ENCODE assay signal across 10 mouse cellular contexts in the genomic region with DNA sequence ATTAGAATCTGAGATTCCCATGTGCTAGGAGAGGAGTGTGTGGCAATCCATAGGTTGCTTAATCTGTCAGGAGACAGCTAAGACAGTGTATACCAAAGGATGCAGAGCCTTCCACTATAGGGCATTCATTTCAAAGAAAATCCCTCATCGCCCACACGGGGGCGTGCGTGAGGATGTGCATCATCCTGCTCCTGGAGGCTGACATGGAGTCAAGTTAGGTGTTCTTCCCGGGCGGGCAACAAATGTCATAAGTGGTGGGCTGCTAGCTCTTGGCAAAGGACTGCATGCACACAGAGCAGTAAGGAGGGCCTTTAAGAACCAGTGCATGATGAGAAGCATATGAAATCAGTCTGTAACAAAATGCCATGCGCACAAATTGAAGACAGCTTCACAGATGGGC.
A peak's percentile ranks its signal among the peaks of the same experiment; 100 is the strongest.
DNase-seq lines count a peak whose midpoint lies in the region; ATAC-seq lines count a peak whose summit lies in the region.
"Had no signal": no experiment of that assay in that cellular context is flagged by ENCODE, and none has a peak within 500 bp of the region (broad histone marks: within the 10 kb centered on the region; RNA-seq: fewer than 3 reads in every experiment).

No protein-coding gene starts in this region.

- H3K27me3 ChIP-seq in kidney, embryonic 14.5 days (ENCODE audit: control insufficient read depth, insufficient read depth, low read length) = no peaks in the 10 kb centered on the region
- H3K27me3 ChIP-seq: limb, embryonic 13.5 days; midbrain, embryonic 12.5 days had no signal

- no peak overlapping the region for H3K4me3 ChIP-seq in kidney, embryonic 14.5 days (ENCODE audit: low read length)
- H3K4me3 ChIP-seq: limb, embryonic 13.5 days; midbrain, embryonic 12.5 days had no signal

- no peak for ATAC-seq in kidney, embryonic 14.5 days (ENCODE audit: low FRiP score, low TSS enrichment)

- no peaks in the 10 kb centered on the region for H3K4me1 ChIP-seq in kidney, embryonic 14.5 days (ENCODE audit: control insufficient read depth, insufficient read depth, low read length)
- H3K4me1 ChIP-seq: midbrain, embryonic 12.5 days had no signal

- no peak overlapping the region for H3K27ac ChIP-seq in kidney, embryonic 14.5 days (ENCODE audit: low read depth, low read length)
- H3K27ac ChIP-seq: limb, embryonic 13.5 days; midbrain, embryonic 12.5 days had no signal

- H3K9me3 ChIP-seq in kidney, embryonic 14.5 days (ENCODE audit: control insufficient read depth, low read length) = no peaks in the 10 kb centered on the region
- H3K9me3 ChIP-seq: limb, embryonic 13.5 days; midbrain, embryonic 12.5 days had no signal

- H3K4me2 ChIP-seq in kidney, embryonic 14.5 days (replicated peaks; ENCODE audit: low read depth, low read length) = no peak overlapping the region
- H3K4me2 ChIP-seq: limb, embryonic 13.5 days; midbrain, embryonic 12.5 days had no signal

- H3K36me3 ChIP-seq in kidney, embryonic 14.5 days (ENCODE audit: control insufficient read depth, insufficient read depth, low read length) = no peaks in the 10 kb centered on the region
- H3K36me3 ChIP-seq: limb, embryonic 13.5 days; midbrain, embryonic 12.5 days had no signal

- DNase-seq in adrenal gland, postnatal 10 days = peak; percentile 39
- DNase-seq in adrenal gland, adult 18-20 months (ENCODE audit: low spot score in 2 of 2) = no peak
- peak; percentile 25 to 27 for DNase-seq in kidney, postnatal 4 days
- DNase-seq in thymus, postnatal 4 days = peak; percentile 23
- DNase-seq in thymus, adult 18-20 months = no peak
- DNase-seq in B cell, adult 2 months = no peak
- DNase-seq in cerebellum, postnatal 4 days (ENCODE audit: low spot score in 2 of 2) = no peak

- 46% methylated on average over 7 of the region's 7 CpGs for WGBS in kidney, embryonic 14.5 days

- H3K9ac ChIP-seq in kidney, embryonic 14.5 days (ENCODE audit: low read depth, low read length) = no peak overlapping the region
- H3K9ac ChIP-seq: limb, embryonic 13.5 days; midbrain, embryonic 12.5 days had no signal

Comparison
In these comparisons a context has a peak if more than half of its experiments do, and no peak if none do; other contexts are left out.
1. DNase-seq: peak in adrenal gland, postnatal 10 days (single experiment), kidney, postnatal 4 days (2 of 2) and thymus, postnatal 4 days (single experiment); none in adrenal gland, adult 18-20 months (0 of 2), thymus, adult 18-20 months (0 of 2), B cell, adult 2 months (0 of 2) and cerebellum, postnatal 4 days (0 of 2).